Mouse (Mus musculus) limb, embryonic 10.5 days (tissue): ENCODE results near the gene Pdzd2. TPM values are rescaled to one million over a fixed set of nuclear protein-coding genes. Genes with fewer than 3 reads are reported as not detected.

ENCODE experiments used
- DNase-seq: peaks from one replicate; pipeline ENCODE4 v3.0.0-alpha.2; 2017; ENCODE audit warnings: low spot score
- H3K27ac ChIP-seq: fragments of 300-500 bp; sonication (generic); 2 replicates; pipeline ENCODE4 v1.5.1; 2016; ENCODE audit warnings: mild to moderate bottlenecking
- H3K27me3 ChIP-seq: fragments of 300-500 bp; sonication (generic); 2 replicates; pipeline ENCODE4 v1.6.1; 2016; ENCODE audit warnings: low read depth, mild to moderate bottlenecking; ENCODE audit not compliant: poor library complexity, severe bottlenecking
- H3K36me3 ChIP-seq: fragments of 300-500 bp; sonication (generic); 2 replicates; pipeline ENCODE4 v1.6.1; 2016; ENCODE audit warnings: mild to moderate bottlenecking, moderate library complexity
- H3K4me1 ChIP-seq: fragments of 300-500 bp; sonication (generic); 2 replicates; pipeline ENCODE4 v1.6.1; 2016
- H3K4me3 ChIP-seq: fragments of 300-500 bp; sonication (generic); 2 replicates; pipeline ENCODE4 v1.5.1; 2016; ENCODE audit warnings: mild to moderate bottlenecking, moderate library complexity
- H3K9me3 ChIP-seq: fragments of 300-500 bp; sonication (generic); replicated peaks from 2 replicates; pipeline ENCODE4 v1.6.1; 2016; ENCODE audit warnings: mild to moderate bottlenecking
- WGBS: fragments of 180-500 bp; shearing (Covaris S2); methylation state at CpG from one replicate; pipeline ENCODE4 v1.1.7; 2016; 5-methylcytosine and 5-hydroxymethylcytosine counted together
- polyA plus RNA-seq: library from polyadenylated mRNA; unstranded; fragments of >200 nt; fragmentation: Nextera tagmentation; extraction: Ambion mirVana; gene quantifications from 2 replicates; pipeline ENCODE4 v1.2.1, GENCODE M21; 2016

Gene Pdzd2
- polyA plus RNA-seq, 1 experiment from 2014 or later = 16.0 TPM

GRCm38 (mm10) chr15:12360519-12361212, 379.1 kb downstream of the Pdzd2 start:
- Histone ChIP-seq H3K4me3 (no peak overlapping the region), H3K36me3 (peaks cover 34% of the 10 kb centered on the region), H3K4me1 (peaks cover under 1% of the 10 kb centered on the region; the same call in 1 of the 2 replicates), H3K27me3 (no peaks in the 10 kb centered on the region), H3K27ac (no peak overlapping the region), H3K9me3 (no peaks in the 10 kb centered on the region)
- WGBS = 76% methylated on average over 19 of the region's 19 CpGs
- no peak for DNase-seq

- H3K27ac ChIP-seq = no peak overlapping the region
- 94% methylated on average over 5 of the region's 5 CpGs for WGBS
- DNase-seq = no peak
- no peaks in the 10 kb centered on the region for H3K9me3 ChIP-seq
- H3K27me3 ChIP-seq = no peaks in the 10 kb centered on the region
- no peaks in the 10 kb centered on the region for H3K4me1 ChIP-seq
- peaks cover 55% of the 10 kb centered on the region for H3K36me3 ChIP-seq
- H3K4me3 ChIP-seq = no peak overlapping the region
Observed at GRCm38 (mm10) chr15:12358384-12358783, 381.3 kb downstream of the Pdzd2 start.

GRCm38 (mm10) chr15:12357459-12357858, 382.3 kb downstream of the Pdzd2 start:
- no peaks in the 10 kb centered on the region for H3K9me3 ChIP-seq
- H3K36me3 ChIP-seq = peaks cover 64% of the 10 kb centered on the region
- no peaks in the 10 kb centered on the region for H3K27me3 ChIP-seq
- H3K27ac ChIP-seq = no peak overlapping the region
- no peak for DNase-seq
- H3K4me1 ChIP-seq = no peaks in the 10 kb centered on the region
- H3K4me3 ChIP-seq = no peak overlapping the region

- no peak overlapping the region for H3K4me3 ChIP-seq
- WGBS = 86% methylated on average over 7 of the region's 7 CpGs
- no peak overlapping the region for H3K27ac ChIP-seq
- H3K36me3 ChIP-seq = peaks cover 78% of the 10 kb centered on the region
- no peaks in the 10 kb centered on the region for H3K27me3 ChIP-seq
- no peaks in the 10 kb centered on the region for H3K4me1 ChIP-seq
- DNase-seq = no peak
- no peaks in the 10 kb centered on the region for H3K9me3 ChIP-seq
Observed at GRCm38 (mm10) chr15:12355907-12356306, 383.8 kb downstream of the Pdzd2 start.

- no peaks in the 10 kb centered on the region for H3K9me3 ChIP-seq
- H3K27me3 ChIP-seq = no peaks in the 10 kb centered on the region
- H3K36me3 ChIP-seq = peaks cover 77% of the 10 kb centered on the region
- WGBS = 94% methylated on average over 6 of the region's 6 CpGs
- DNase-seq = no peak
- no peak overlapping the region for H3K27ac ChIP-seq
- no peak overlapping the region for H3K4me3 ChIP-seq
- H3K4me1 ChIP-seq = no peaks in the 10 kb centered on the region
Observed at GRCm38 (mm10) chr15:12355261-12355660, 384.5 kb downstream of the Pdzd2 start.

DNA sequence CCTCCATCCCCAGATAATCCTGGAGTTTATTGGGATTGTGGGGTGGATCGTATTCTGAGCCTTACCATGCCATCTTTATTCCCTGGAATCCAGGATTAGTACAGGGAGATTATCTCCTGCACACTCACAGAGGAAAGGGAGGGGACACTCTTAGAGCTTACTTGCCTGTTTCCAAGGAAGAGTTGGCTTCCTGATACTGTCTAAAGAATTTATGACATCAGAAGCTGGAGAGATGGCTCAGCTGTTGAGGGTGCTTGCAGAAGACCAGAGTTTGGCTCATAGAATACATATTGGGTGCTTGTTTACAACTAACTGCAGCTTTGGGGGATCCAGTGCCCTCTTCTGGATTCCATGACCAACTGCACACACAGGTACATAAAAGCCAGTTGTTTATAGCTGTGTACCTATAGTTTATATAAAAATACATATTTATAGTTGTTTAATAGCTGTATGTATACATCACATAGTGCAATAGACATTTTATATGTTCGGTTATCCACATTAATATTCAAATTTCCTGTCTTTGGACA, 385.4 kb downstream of the Pdzd2 start:
- Histone ChIP-seq H3K36me3 (peaks cover 86% of the 10 kb centered on the region), H3K27ac (no peak overlapping the region), H3K9me3 (no peaks in the 10 kb centered on the region), H3K4me3 (no peak overlapping the region), H3K27me3 (no peaks in the 10 kb centered on the region), H3K4me1 (no peaks in the 10 kb centered on the region)
- WGBS = 89% methylated on average over 2 of the region's 2 CpGs
- no peak for DNase-seq

DNA sequence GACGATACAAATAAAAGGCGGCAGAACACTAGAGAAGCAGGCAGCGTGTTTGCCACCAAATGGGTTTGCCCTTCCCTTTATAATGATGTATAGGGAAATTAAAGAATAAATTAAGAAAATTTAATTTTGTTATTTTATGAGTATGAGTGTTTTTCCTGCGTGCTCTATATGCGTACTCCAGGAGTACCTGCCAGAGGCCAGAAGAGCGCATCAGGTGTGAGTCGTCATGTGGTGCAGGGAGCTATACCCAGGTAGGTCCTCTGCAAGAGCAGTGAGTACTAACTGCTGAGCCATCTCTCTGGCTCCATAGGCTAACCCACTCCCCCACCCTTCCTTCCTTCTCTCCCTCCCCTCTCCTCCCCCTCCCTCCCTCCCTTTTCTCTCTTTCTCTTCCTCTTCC, 388.3 kb downstream of the Pdzd2 start:
- Histone ChIP-seq H3K4me1 (no peaks in the 10 kb centered on the region), H3K9me3 (no peaks in the 10 kb centered on the region), H3K27ac (no peak overlapping the region), H3K27me3 (no peaks in the 10 kb centered on the region), H3K36me3 (peaks cover 87% of the 10 kb centered on the region), H3K4me3 (no peak overlapping the region)
- 95% methylated on average over 7 of the region's 7 CpGs for WGBS
- no peak for DNase-seq

DNA sequence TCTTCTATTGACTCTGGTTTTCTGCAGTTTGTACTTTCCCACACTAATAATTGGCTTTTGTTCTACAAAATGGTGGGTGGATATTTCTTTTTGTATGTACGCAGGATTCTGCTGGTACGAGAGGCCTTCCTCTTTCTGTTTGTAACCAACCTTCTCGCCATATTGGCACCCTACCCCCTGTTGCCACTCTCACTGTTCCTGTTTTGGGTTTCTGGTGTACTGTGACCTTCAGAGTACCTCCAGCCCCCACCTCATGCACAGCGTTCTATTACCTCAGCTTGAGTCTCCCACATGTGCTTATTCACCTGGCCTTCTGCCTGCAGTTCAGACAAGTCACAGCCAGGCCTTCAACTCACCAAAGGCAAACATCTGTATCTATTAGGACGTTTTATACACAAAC, 389.9 kb downstream of the Pdzd2 start:
- no peaks in the 10 kb centered on the region for H3K9me3 ChIP-seq
- whole genome bisulfite sequencing = 91% methylated on average over 5 of the region's 5 CpGs
- H3K4me1 ChIP-seq = no peaks in the 10 kb centered on the region
- H3K36me3 ChIP-seq = peaks cover 86% of the 10 kb centered on the region
- DNase-seq = no peak
- H3K27me3 ChIP-seq = no peaks in the 10 kb centered on the region
- no peak overlapping the region for H3K4me3 ChIP-seq
- H3K27ac ChIP-seq = no peak overlapping the region

- H3K4me1 ChIP-seq = no peaks in the 10 kb centered on the region
- H3K36me3 ChIP-seq = peaks cover 87% of the 10 kb centered on the region
- no peak for DNase-seq
- H3K9me3 ChIP-seq = no peaks in the 10 kb centered on the region
- H3K27me3 ChIP-seq = no peaks in the 10 kb centered on the region
- no peak overlapping the region for H3K27ac ChIP-seq
- WGBS = 87% methylated on average over 3 of the region's 3 CpGs
- no peak overlapping the region for H3K4me3 ChIP-seq
Observed at GRCm38 (mm10) chr15:12348950-12349349, 390.8 kb downstream of the Pdzd2 start.

DNA sequence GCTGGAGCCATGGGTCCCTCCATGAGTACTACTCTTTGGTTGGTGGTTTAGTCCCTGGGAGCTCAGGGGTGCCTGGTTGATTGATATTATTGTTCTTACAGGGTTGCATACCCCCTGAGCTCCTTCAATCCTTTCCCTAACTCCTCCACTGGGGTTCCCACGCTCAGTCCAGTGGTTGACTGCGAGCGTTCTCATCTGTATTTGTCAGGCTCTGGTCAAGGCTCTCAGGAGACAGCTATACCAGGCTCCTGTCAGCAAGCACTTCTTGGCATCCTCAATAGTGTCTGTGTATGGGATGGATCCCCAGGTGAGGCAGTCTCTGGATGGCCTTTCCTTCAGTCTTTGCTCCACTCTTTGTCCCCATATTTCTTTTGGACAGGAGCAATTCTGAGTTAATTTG, 392.8 kb downstream of the Pdzd2 start:
- Histone ChIP-seq H3K27me3 (no peaks in the 10 kb centered on the region), H3K9me3 (no peaks in the 10 kb centered on the region), H3K36me3 (peaks cover 86% of the 10 kb centered on the region), H3K4me3 (no peak overlapping the region), H3K4me1 (no peaks in the 10 kb centered on the region), H3K27ac (no peak overlapping the region)
- 91% methylated on average over 3 of the region's 3 CpGs for WGBS
- no peak for DNase-seq

DNA sequence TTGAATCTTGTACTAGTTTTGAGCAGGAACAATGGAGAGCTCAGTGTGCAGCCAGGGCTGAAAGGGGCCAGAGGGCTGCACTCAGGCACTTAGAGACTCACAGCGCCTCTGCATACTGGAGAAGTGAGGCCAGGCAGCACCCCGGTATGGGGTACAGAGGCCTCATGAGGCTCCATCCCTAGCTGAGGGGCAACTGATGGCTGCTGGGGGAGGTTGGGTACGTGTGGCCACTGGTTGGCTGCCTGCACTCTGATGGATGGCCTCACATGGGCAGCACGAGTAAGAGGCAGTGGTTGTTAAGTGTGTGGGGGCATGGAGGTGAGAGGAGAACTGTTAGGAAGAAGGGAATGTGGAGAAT, 398.3 kb downstream of the Pdzd2 start:
- Histone ChIP-seq H3K4me1 (no peaks in the 10 kb centered on the region), H3K4me3 (no peak overlapping the region), H3K36me3 (peaks cover 54% of the 10 kb centered on the region), H3K27ac (no peak overlapping the region), H3K27me3 (no peaks in the 10 kb centered on the region), H3K9me3 (no peaks in the 10 kb centered on the region)
- WGBS = 64% methylated on average over 4 of the region's 4 CpGs
- no peak for DNase-seq

- 88% methylated on average over 5 of the region's 5 CpGs for WGBS
- no peak overlapping the region for H3K4me3 ChIP-seq
- no peaks in the 10 kb centered on the region for H3K9me3 ChIP-seq
- no peaks in the 10 kb centered on the region for H3K27me3 ChIP-seq
- DNase-seq = no peak
- peaks cover 49% of the 10 kb centered on the region for H3K36me3 ChIP-seq
- H3K4me1 ChIP-seq = no peaks in the 10 kb centered on the region
- H3K27ac ChIP-seq = no peak overlapping the region
Observed at GRCm38 (mm10) chr15:12340536-12341400, 399.0 kb downstream of the Pdzd2 start.

DNA sequence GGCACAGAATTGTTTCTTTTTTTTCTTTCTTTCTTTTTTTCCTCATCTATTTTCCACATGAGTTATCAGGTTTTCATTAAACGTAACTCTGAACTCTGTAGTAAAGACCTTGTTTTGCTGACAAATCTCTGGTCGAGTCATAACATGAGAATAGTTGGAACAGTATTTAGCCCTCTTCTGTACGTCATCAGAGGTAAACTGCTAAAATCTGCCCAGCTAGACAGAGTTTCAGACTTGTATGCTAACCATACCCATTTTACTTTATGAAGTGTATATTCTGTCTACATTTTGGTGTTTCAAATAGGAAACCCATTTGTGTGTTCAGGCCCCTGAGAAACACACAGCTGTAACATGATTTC, 402.0 kb downstream of the Pdzd2 start:
- H3K27me3 ChIP-seq = no peaks in the 10 kb centered on the region
- H3K36me3 ChIP-seq = peaks cover 19% of the 10 kb centered on the region
- H3K9me3 ChIP-seq = no peaks in the 10 kb centered on the region
- WGBS = 91% methylated on average over 3 of the region's 3 CpGs
- H3K4me1 ChIP-seq = no peaks in the 10 kb centered on the region
- no peak for DNase-seq
- H3K4me3 ChIP-seq = no peak overlapping the region
- no peak overlapping the region for H3K27ac ChIP-seq
